Mouse (Mus musculus) myocyte (in vitro differentiated cells): Measurements from ENCODE around the gene B4galt1.

Experiments
- CEBPB ChIP-seq: IDR thresholded peaks from 2 replicates; pipeline ENCODE4 v1.6.1; 2011; ENCODE audit warnings: mild to moderate bottlenecking, moderate library complexity; ENCODE audit not compliant: poor library complexity, insufficient read depth, severe bottlenecking
- E2F4 ChIP-seq: IDR thresholded peaks from one replicate; pipeline ENCODE4 v1.6.1; 2011; ENCODE audit warnings: mild to moderate bottlenecking, control low read depth, moderate library complexity; ENCODE audit not compliant: insufficient read depth
- MAX ChIP-seq: IDR thresholded peaks from one replicate; pipeline ENCODE4 v1.6.1; 2011; ENCODE audit warnings: low read depth, mild to moderate bottlenecking, control low read depth
- MYOD1 ChIP-seq, 3 experiments: IDR thresholded peaks; one replicate each; pipeline ENCODE4 v1.6.1; 2011; ENCODE audit warnings: control low read depth in 2 of 3, low read depth in 2 of 3, mild to moderate bottlenecking in 2 of 3, moderate library complexity in 1 of 3; ENCODE audit not compliant: insufficient read length in 2 of 3, control insufficient read depth in 1 of 3
- MYOG ChIP-seq, 3 experiments: IDR thresholded peaks; one replicate each; pipeline ENCODE4 v1.6.1; 2011; ENCODE audit warnings: control low read depth in 2 of 3, low read depth in 2 of 3, mild to moderate bottlenecking in 2 of 3; ENCODE audit not compliant: insufficient read length in 2 of 3, control insufficient read depth in 1 of 3, insufficient read depth in 1 of 3
- POLR2A ChIP-seq: IDR thresholded peaks from one replicate; pipeline ENCODE4 v1.6.1; 2011; ENCODE audit warnings: low read depth, mild to moderate bottlenecking, control low read depth, moderate library complexity; ENCODE audit not compliant: insufficient read length
- POLR2AphosphoS2 ChIP-seq: IDR thresholded peaks from one replicate; pipeline ENCODE4 v1.6.1; 2011; ENCODE audit warnings: low read depth, control low read depth; ENCODE audit not compliant: insufficient read length
- REST ChIP-seq: IDR thresholded peaks from one replicate; pipeline ENCODE4 v1.6.1; 2011; ENCODE audit warnings: mild to moderate bottlenecking, control low read depth, moderate library complexity; ENCODE audit not compliant: insufficient read depth, insufficient read length
- SRF ChIP-seq: IDR thresholded peaks from one replicate; pipeline ENCODE4 v1.6.1; 2011; ENCODE audit warnings: low read depth; ENCODE audit not compliant: control insufficient read depth, insufficient read length
- TCF12 ChIP-seq: IDR thresholded peaks from one replicate; pipeline ENCODE4 v1.6.1; 2011; ENCODE audit warnings: mild to moderate bottlenecking, control low read depth; ENCODE audit not compliant: poor library complexity, insufficient read depth, severe bottlenecking
- TCF3 ChIP-seq: IDR thresholded peaks from one replicate; pipeline ENCODE4 v1.6.1; 2011; ENCODE audit warnings: low read depth, control low read depth; ENCODE audit not compliant: insufficient read length
- USF1 ChIP-seq: IDR thresholded peaks from one replicate; pipeline ENCODE4 v1.6.1; 2011; ENCODE audit warnings: low read depth, mild to moderate bottlenecking, control low read depth, moderate library complexity

DNA sequence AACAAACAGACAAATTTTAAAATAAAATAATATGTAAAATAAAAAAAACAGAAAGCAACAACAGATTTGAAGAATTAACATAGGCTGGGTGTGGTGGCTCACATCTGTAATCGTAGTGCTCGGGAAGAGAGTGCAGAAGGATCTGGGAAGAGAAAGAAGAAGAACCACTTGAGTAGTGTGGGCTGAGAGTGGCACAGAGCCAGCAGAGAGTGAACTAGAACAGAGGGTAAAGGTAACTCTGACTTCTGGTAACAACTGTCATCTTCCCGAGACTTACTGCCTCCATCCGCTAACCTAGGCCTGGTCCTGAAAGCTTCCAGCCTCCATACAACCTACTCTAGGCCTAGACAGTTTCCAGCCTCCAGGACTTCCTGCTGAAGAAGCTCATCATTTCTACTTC, 62.6 kb downstream of the B4galt1 start:
- TF ChIP-seq MYOD1 (IDR thresholded peaks at IDR 0.05; ENCODE audit: control insufficient read depth in 1 of 3, insufficient read length in 2 of 3, low read depth in 2 of 3) (no peak), MAX (no peak), POLR2A (no peak), USF1 (no peak), TCF12 (no peak), E2F4 (no peak), CEBPB (no peak), POLR2AphosphoS2 (no peak), REST (no peak), MYOG (IDR thresholded peaks at IDR 0.05; ENCODE audit: control insufficient read depth in 1 of 3, insufficient read depth in 1 of 3, insufficient read length in 2 of 3, low read depth in 2 of 3) (no peak), SRF (no peak), TCF3 (no peak)
